Mouse (Mus musculus) T-cell, adult 66 days (primary cell): ENCODE data around the gene Golga4. TPM values are rescaled to one million over a fixed set of nuclear protein-coding genes. Genes with fewer than 3 reads are reported as not detected.

Experiments used
- total RNA-seq, 2 experiments: library from RNA; stranded (reverse); gene quantifications; 3 replicates in 1 of 2; 4 replicates in 1 of 2; pipeline ENCODE4 v1.2.4; 2023

The Golga4 gene
- 100 to 1,000 TPM; 107 to 119 TPM for total RNA-seq

DNA sequence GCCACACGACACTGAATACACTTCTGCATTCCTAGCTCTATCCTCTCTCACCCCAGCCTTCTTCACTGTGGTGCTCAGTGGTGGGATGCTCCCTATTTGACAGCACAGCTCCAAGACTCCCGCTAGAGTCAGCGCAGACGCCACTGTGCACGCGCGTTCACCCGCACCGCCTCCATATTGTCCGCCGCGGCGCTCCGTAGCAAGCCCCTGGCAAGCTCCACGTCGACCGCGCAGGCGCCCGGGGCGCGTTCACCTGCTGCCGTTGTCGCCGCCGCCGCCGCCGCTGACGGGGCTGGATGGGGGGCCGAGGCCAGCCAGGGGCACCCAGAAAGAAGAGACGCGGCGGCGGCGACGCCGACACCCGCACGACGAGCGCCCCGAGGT, at the start of gene Golga4:
Gene Golga4, plus strand, starts transcription at position 248 of the 384 bp plus-strand sequence.

DNA sequence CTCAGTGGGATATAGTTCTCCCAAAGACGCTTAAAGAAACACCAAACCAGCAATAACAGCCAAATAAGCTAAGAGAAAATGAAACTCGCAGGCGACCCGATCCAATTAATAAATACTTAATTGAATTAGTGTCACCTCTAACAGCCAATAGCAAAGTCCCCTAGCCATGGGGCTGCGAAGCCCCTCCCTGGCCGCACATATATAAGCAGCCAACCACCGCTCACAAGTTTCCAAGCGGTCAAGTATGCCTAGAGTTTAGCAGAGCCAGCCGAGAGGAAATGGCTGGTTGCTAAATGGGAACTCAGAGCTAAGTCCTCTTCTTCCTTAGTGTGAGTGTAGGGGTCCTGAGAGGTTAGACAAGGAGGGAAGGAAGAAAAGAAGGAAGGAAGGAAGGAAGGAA, 28.1 kb upstream of the Golga4 start, which contains the start of gene Eomes:
Gene Eomes, plus strand, starts transcription at position 252 of the 400 bp plus-strand sequence.

DNA sequence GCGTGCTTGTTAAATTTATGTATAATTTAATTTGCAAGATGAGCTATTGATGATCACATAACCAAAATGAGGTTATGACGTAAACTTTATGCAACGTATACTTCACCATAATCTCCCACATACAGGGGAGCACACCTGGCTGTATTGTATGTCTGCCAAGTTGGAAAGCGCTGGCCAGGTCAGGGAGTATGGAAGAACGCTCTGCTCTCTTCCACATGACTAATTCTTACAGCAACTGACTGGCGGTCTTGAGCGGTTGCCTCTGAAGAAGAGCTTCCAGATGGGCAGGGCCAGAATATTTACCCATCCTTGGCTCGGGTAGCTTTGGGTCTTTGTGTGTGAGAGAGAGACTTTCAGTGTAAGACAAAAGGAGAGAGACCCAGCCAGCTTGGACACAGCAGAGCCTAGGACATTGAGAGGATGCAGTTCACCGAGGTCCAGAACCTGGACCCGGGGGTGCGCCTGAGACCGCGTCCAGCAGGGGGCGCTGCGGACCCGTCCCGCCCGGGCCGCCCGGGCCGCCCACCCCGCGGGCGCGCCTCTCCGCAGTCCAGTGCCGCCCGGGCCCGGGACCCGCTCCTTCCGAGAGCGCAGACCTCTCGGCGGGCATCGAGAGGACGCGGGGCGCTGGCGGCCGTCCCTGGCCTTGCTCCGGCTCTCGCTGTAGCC, 100.2 kb downstream of the Golga4 start, which contains the start of gene Itga9:
Gene Itga9, plus strand, starts transcription at position 543 of the 669 bp plus-strand sequence.

Other genes with a start within 250 kb of the Golga4 start
- 10 to 100 TPM; 24.4 to 25.4 TPM for gene Eomes, start 28.1 kb upstream of the Golga4 start, total RNA-seq
- 1 to 10 TPM; 1.6 to 1.8 TPM for gene Itga9, start 100.4 kb downstream of the Golga4 start, total RNA-seq